Comparison of ENCODE assay signal across 8 mouse cellular contexts in the genomic region with DNA sequence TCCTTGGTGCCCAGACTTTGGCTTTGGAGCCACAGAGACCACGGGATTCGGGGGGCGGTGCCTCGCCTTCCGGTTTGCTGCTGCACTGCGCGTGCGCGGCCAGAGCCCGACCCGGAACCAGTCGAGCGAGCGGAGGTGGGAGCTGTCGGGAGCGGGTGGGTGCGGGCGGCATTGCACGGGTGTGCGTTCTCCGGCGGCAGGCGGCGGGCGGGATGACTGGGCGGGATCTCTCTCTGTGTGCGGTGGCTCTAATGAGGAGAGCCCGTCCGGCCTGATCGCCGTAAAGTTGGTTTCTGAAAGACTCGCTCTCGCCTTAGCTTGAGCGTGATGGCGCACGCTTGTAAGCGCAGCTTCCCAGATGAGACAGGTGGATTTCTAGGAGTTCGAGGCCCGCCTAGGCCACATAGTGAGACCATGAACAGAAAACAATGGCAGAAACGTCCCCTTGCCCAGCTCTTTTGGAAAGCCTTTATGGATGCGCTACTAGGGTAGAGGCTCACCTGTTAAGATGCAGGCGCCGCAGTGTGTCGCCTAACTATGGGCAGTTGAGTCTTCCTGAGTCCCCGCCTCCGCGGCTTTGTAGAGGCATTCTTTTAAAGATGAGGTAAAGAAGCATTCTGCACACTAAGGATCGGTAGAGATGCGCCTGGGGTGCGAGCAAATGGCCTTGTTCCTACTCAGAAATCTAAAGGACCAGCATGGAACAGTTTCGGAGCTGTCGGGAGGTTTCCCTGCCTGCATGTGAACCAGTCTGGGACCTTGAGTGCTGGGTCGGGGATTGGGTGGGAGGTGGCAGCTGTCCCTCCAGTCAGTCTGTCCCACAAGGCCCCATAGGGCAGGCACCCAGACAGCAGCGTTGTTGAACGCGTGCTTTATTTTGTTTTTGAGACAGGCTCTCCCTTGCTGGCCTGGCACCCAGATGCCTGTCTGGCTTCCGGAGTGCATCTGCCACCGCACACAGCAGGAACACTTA. TPM values are rescaled to one million over a fixed set of nuclear protein-coding genes. Genes with fewer than 3 reads are reported as not detected.
DNase-seq lines count a peak whose midpoint lies in the region; ATAC-seq lines count a peak whose summit lies in the region.

A gene (plus strand): TSS at position 108 of the 973 bp plus-strand sequence.

- H3K4me3 ChIP-seq in intestine, embryonic 14.5 days (ENCODE audit: low read depth, low read length) = peak within 1 kb of the TSS; percentile 85

- peaks cover 10% of the 10 kb centered on the region for H3K4me1 ChIP-seq in intestine, embryonic 14.5 days (replicated peaks; ENCODE audit: control insufficient read depth, insufficient read depth, low read length)

- ATAC-seq in intestine, embryonic 14.5 days (replicated peaks; ENCODE audit: low FRiP score, low TSS enrichment, low read depth) = peak; percentile 97

- H3K4me2 ChIP-seq in intestine, embryonic 14.5 days (ENCODE audit: low read length) = peak within 1 kb of the TSS; percentile 74

- no peaks in the 10 kb centered on the region for H3K9me3 ChIP-seq in intestine, embryonic 14.5 days (ENCODE audit: control insufficient read depth, low read length)

- intact Hi-C loops in left cerebral cortex, postnatal 14 days (cut with DNase I) = loop anchor here (5.0 to 10.0 kb wide), 2 partner anchors 47 to 184 kb away; a partner anchor contains a TSS

- H3K36me3 ChIP-seq in intestine, embryonic 14.5 days (ENCODE audit: control insufficient read depth, insufficient read depth, low read length) = peaks cover 23% of the 10 kb centered on the region

- peak; percentile 96 to 99 for DNase-seq in adrenal gland, adult (ENCODE audit: inconsistent age in 2 of 2, low spot score in 1 of 2)
- DNase-seq in embryo, embryonic 10.5 days (ENCODE audit: low spot score) = peak; percentile 93
- peak; percentile 92 for DNase-seq in gastrocnemius, postnatal 25 days
- peak; percentile 96 for DNase-seq in intestine, embryonic 14.5 days (ENCODE audit: low spot score)
- peak; percentile 96 for DNase-seq in left cerebral cortex, postnatal 14 days (ENCODE audit: low spot score in 2 of 2)
- peak; percentile 94 for DNase-seq in mesoderm, embryonic 11.5 days (ENCODE audit: low read depth, low spot score)
- peak; percentile 91 to 93 for DNase-seq in right cerebral cortex, postnatal 36 days (ENCODE audit: low spot score in 2 of 2)
- peak; percentile 93 for DNase-seq in yolk sac, embryonic 10.5 days (ENCODE audit: low spot score)

- 0 out of 2 replicates have a peak within 1 kb of the TSS, but pooled peaks have one; percentile 38 for H3K27ac ChIP-seq in intestine, embryonic 14.5 days (ENCODE audit: low read depth)

- 4% methylated on average over 58 of the region's 58 CpGs for WGBS in intestine, embryonic 14.5 days

- H3K27me3 ChIP-seq in intestine, embryonic 14.5 days (replicated peaks; ENCODE audit: control insufficient read depth, insufficient read depth, low read length) = no peaks in the 10 kb centered on the region

- H3K9ac ChIP-seq in intestine, embryonic 14.5 days (ENCODE audit: low read length) = peak within 1 kb of the TSS; percentile 49

RNA-seq across cellular contexts. Expression of the gene that starts here (rescaled TPM):
- 10 to 100 TPM; 12.5 to 13.2 TPM for total RNA-seq in gastrocnemius, postnatal 25 days (2021)
- polyA plus RNA-seq in intestine, embryonic 14.5 days (2014; fragmentation: Nextera tagmentation; extraction: Ambion mirVana) = 24.2 and 27.5 TPM in 2 replicates
- 10 to 100 TPM; 16.1 to 17.8 TPM for total RNA-seq in left cerebral cortex, postnatal 14 days (2021)

Comparison
In these comparisons a context has a peak if more than half of its experiments do, and no peak if none do; other contexts are left out.
1. Peak in every context shown above with its lines: DNase-seq, ATAC-seq, H3K4me3 ChIP-seq and H3K27ac ChIP-seq.